ENCODE assay signal across 10 mouse cellular contexts in genomic region chr17:72194976-72195650, GRCm38 (mm10).
A peak's percentile ranks its signal among the peaks of the same experiment; 100 is the strongest.
DNase-seq lines count a peak whose midpoint lies in the region; ATAC-seq and TF ChIP-seq lines count a peak whose summit lies in the region.
"Had no signal": no experiment of that assay in that cellular context is flagged by ENCODE, and none has a peak within 500 bp of the region (broad histone marks: within the 10 kb centered on the region; RNA-seq: fewer than 3 reads in every experiment).

No protein-coding gene starts in this region.

- 46% methylated on average over 12 of the region's 12 CpGs for WGBS in kidney, embryonic 15.5 days
- 11% methylated on average over 12 of the region's 12 CpGs for WGBS in forebrain, embryonic 14.5 days
- 26% methylated on average over 12 of the region's 12 CpGs for WGBS in midbrain, embryonic 12.5 days
- 43% methylated on average over 12 of the region's 12 CpGs for WGBS in liver, postnatal 0 days (ENCODE audit: insufficient replicate concordance)

- no peaks in the 10 kb centered on the region for H3K36me3 ChIP-seq in kidney, embryonic 15.5 days
- H3K36me3 ChIP-seq in forebrain, embryonic 14.5 days (ENCODE audit: control insufficient read depth, insufficient read depth, low read length): no peaks in the 10 kb centered on the region
- H3K36me3 ChIP-seq in midbrain, embryonic 12.5 days: no peaks in the 10 kb centered on the region
- H3K36me3 ChIP-seq in liver, postnatal 0 days (replicated peaks; ENCODE audit: insufficient read depth, low read length): no peaks in the 10 kb centered on the region
- H3K36me3 ChIP-seq: heart, embryonic 15.5 days; liver, embryonic 15.5 days had no signal

- no peak overlapping the region for H3K9ac ChIP-seq in kidney, embryonic 15.5 days
- H3K9ac ChIP-seq in forebrain, embryonic 14.5 days (ENCODE audit: low read length): no peak overlapping the region
- H3K9ac ChIP-seq in midbrain, embryonic 12.5 days (replicated peaks): no peak overlapping the region
- H3K9ac ChIP-seq in liver, postnatal 0 days (replicated peaks): no peak overlapping the region
- H3K9ac ChIP-seq: heart, embryonic 15.5 days; liver, embryonic 15.5 days had no signal

- no peak overlapping the region for H3K4me2 ChIP-seq in kidney, embryonic 15.5 days
- H3K4me2 ChIP-seq in forebrain, embryonic 14.5 days (ENCODE audit: low read length): peak overlapping the region; percentile 14; the same call in 1 of the 2 replicates
- 0 out of 2 replicates have a peak overlapping the region, but pooled peaks have one; percentile 11 for H3K4me2 ChIP-seq in midbrain, embryonic 12.5 days (replicated peaks)
- H3K4me2 ChIP-seq in liver, postnatal 0 days (ENCODE audit: low read depth, low read length): no peak overlapping the region
- H3K4me2 ChIP-seq: heart, embryonic 15.5 days; liver, embryonic 15.5 days had no signal

- DNase-seq in kidney, adult 18-20 months: no peak
- DNase-seq in brain, embryonic 14.5 days (ENCODE audit: low read depth): peak; percentile 92
- DNase-seq in forebrain, embryonic 14.5 days (ENCODE audit: low spot score): peak; percentile 87
- no peak for DNase-seq in adrenal gland, adult 8-10 months
- DNase-seq in adrenal gland, postnatal 14 days: no peak
- DNase-seq in liver, postnatal 0 days: no peak

- no peak overlapping the region for H3K27ac ChIP-seq in kidney, embryonic 15.5 days
- H3K27ac ChIP-seq in forebrain, embryonic 14.5 days (ENCODE audit: low read depth, low read length): peak overlapping the region; percentile 9; the same call in 1 of the 2 replicates
- no peak overlapping the region for H3K27ac ChIP-seq in midbrain, embryonic 12.5 days (replicated peaks)
- H3K27ac ChIP-seq in liver, postnatal 0 days (ENCODE audit: low read depth): no peak overlapping the region
- H3K27ac ChIP-seq: heart, embryonic 15.5 days; liver, embryonic 15.5 days had no signal

- no peak for TF ChIP-seq POLR2A in brain, embryonic 14.5 days (IDR thresholded peaks at IDR 0.05; ENCODE audit: borderline replicate concordance, extremely low read depth, insufficient read depth, insufficient read length, poor library complexity, severe bottlenecking)

- no peaks in the 10 kb centered on the region for H3K27me3 ChIP-seq in kidney, embryonic 15.5 days
- H3K27me3 ChIP-seq in forebrain, embryonic 14.5 days (replicated peaks; ENCODE audit: control insufficient read depth, insufficient read depth, low read length): no peaks in the 10 kb centered on the region
- H3K27me3 ChIP-seq in midbrain, embryonic 12.5 days: 0 out of 2 replicates have a peak, but pooled peaks cover 3% of the 10 kb centered on the region
- no peaks in the 10 kb centered on the region for H3K27me3 ChIP-seq in liver, postnatal 0 days (ENCODE audit: insufficient read depth, low read length)
- H3K27me3 ChIP-seq: heart, embryonic 15.5 days; liver, embryonic 15.5 days had no signal

- no peak for TF ChIP-seq CTCF in brain, embryonic 14.5 days (IDR thresholded peaks at IDR 0.05; ENCODE audit: borderline replicate concordance, extremely low read depth, insufficient read depth, insufficient read length)
- TF ChIP-seq CTCF in liver, postnatal 0 days (IDR thresholded peaks at IDR 0.05; ENCODE audit: low read depth): no peak

- H3K4me3 ChIP-seq in kidney, embryonic 15.5 days (replicated peaks): no peak overlapping the region
- H3K4me3 ChIP-seq in forebrain, embryonic 14.5 days (ENCODE audit: low read depth, low read length): no peak overlapping the region
- no peak overlapping the region for H3K4me3 ChIP-seq in midbrain, embryonic 12.5 days
- H3K4me3 ChIP-seq in liver, postnatal 0 days (ENCODE audit: low read depth, low read length): no peak overlapping the region
- H3K4me3 ChIP-seq: heart, embryonic 15.5 days; liver, embryonic 15.5 days had no signal

- 0 out of 2 replicates have a peak, but pooled peaks have one; percentile 22 for ATAC-seq in kidney, embryonic 15.5 days (replicated peaks; ENCODE audit: low FRiP score)
- peak; percentile 86 for ATAC-seq in forebrain, embryonic 14.5 days
- ATAC-seq in midbrain, embryonic 12.5 days (ENCODE audit: low FRiP score, low read depth): peak; percentile 65; the same call in 1 of the 2 replicates
- ATAC-seq in liver, postnatal 0 days: no peak

- H3K4me1 ChIP-seq in kidney, embryonic 15.5 days: no peaks in the 10 kb centered on the region
- peaks cover 26% of the 10 kb centered on the region for H3K4me1 ChIP-seq in forebrain, embryonic 14.5 days (ENCODE audit: control insufficient read depth, insufficient read depth, low read length)
- peaks cover 23% of the 10 kb centered on the region for H3K4me1 ChIP-seq in midbrain, embryonic 12.5 days
- no peaks in the 10 kb centered on the region for H3K4me1 ChIP-seq in liver, postnatal 0 days (ENCODE audit: insufficient read depth)
- H3K4me1 ChIP-seq: heart, embryonic 15.5 days; liver, embryonic 15.5 days had no signal

- no peak for TF ChIP-seq EP300 in liver, postnatal 0 days (IDR thresholded peaks at IDR 0.05; ENCODE audit: low read depth)

- H3K9me3 ChIP-seq in kidney, embryonic 15.5 days (replicated peaks): no peaks in the 10 kb centered on the region
- H3K9me3 ChIP-seq in forebrain, embryonic 14.5 days (replicated peaks; ENCODE audit: control insufficient read depth, low read length): no peaks in the 10 kb centered on the region
- H3K9me3 ChIP-seq in midbrain, embryonic 12.5 days: no peaks in the 10 kb centered on the region
- no peaks in the 10 kb centered on the region for H3K9me3 ChIP-seq in liver, postnatal 0 days (ENCODE audit: low read length)
- H3K9me3 ChIP-seq: heart, embryonic 15.5 days; liver, embryonic 15.5 days had no signal

Comparison
In these comparisons a context has a peak if more than half of its experiments do, and no peak if none do; other contexts are left out.
1. H3K4me2 ChIP-seq: peak in forebrain, embryonic 14.5 days (single experiment) and midbrain, embryonic 12.5 days (single experiment); none in kidney, embryonic 15.5 days (single experiment) and liver, postnatal 0 days (single experiment).
2. DNase-seq: peak in brain, embryonic 14.5 days (single experiment) and forebrain, embryonic 14.5 days (single experiment); none in kidney, adult 18-20 months (single experiment), adrenal gland, adult 8-10 months (single experiment), adrenal gland, postnatal 14 days (single experiment) and liver, postnatal 0 days (single experiment).